Mouse (Mus musculus): ENCODE data around the gene Rnf43.

DNA sequence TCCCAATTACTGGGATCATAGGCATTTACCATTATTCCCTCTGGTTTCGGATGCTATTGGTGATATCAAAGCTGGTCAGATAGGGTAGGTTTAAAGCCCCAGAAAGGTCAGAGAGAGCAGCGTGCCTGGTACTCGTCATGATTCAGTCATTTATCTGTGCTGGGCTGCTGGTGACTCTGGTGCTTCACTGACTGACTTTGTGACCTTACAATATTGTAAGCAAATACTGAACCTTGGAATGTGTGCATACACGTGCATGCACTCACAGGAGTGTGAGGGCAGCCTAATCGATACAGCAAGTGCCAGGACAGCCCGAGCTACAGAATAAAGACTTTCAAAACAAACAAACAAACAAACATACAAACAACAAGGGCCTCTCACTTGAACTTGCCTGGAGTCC is 73.2 kb downstream of the Rnf43 start:
- TF ChIP-seq POLR2A (IDR thresholded peaks at IDR 0.05; ENCODE audit: low read depth, low read length) (no peak), CTCF (IDR thresholded peaks at IDR 0.05; ENCODE audit: extremely low read depth, insufficient read depth, insufficient read length, insufficient replicate concordance) (no peak)
